Mouse (Mus musculus): ENCODE results near the gene Lmln. TPM values are rescaled to one million over a fixed set of nuclear protein-coding genes. Genes with fewer than 3 reads are reported as not detected.

The Lmln gene
- polyA plus RNA-seq (2014; fragmentation: Illumina TruSeq; extraction: RNeasy Lipid Tissue Mini Kit (QIAGEN cat#74804); ENCODE audit: low read depth, low replicate concordance): 0.61 TPM

GRCm38 (mm10) chr16:33062024-33062681, at the start of gene Lmln:
Gene Lmln (plus strand): TSS chr16:33062521.

DNA sequence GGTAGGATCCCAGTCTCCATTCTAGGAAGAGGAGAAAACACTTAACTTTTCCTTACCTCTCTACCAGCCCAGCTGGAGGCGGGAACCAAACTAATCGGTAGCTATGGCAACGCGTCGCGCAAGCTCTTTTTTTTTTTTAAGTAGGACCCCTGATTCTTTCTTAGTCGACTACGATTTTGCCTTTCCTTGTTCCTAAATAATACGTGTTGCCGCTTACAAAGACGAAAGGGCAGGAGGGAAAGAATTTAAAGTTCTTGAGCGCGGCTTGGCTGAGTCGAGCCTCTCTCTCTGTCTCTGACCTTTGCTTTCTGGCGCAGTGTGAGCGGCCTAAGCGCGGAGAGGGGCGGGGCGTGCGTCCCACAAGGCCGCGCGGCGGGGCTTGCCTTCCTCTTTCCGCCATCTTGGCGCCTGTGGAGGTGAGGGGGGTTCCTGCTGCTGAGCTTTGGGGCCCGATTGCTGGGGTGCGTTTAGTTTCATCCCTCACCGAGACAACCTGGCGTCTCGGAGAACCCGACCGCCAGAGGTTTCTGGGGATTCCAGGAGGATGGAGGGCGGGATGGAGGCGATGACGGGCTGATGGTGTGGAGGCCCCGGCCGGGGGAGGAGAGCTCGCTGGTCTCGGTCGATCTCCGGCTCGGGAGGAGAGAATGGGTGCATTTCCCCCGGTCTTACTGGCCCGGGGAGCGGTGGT, 6.1 kb upstream of the Lmln start, which contains the start of the genes Iqcg and Rpl35a:
Gene Iqcg, minus strand, starts transcription at position 124 of the 691 bp plus-strand sequence.
Gene Rpl35a, plus strand, starts transcription at position 359 of the 691 bp plus-strand sequence.

Other genes with a start within 250 kb of the Lmln start
- 52.0 TPM for gene Fyttd1, start 185.0 kb upstream of the Lmln start, polyA plus RNA-seq (2014; fragmentation: Illumina TruSeq; extraction: RNeasy Lipid Tissue Mini Kit (QIAGEN cat#74804); ENCODE audit: low read depth, low replicate concordance)
- 5.3 TPM for gene Rubcn, start 184.8 kb upstream of the Lmln start, polyA plus RNA-seq (2014; fragmentation: Illumina TruSeq; extraction: RNeasy Lipid Tissue Mini Kit (QIAGEN cat#74804); ENCODE audit: low read depth, low replicate concordance)
- gene Lrch3, start 148.4 kb upstream of the Lmln start, polyA plus RNA-seq (2014; fragmentation: Illumina TruSeq; extraction: RNeasy Lipid Tissue Mini Kit (QIAGEN cat#74804); ENCODE audit: low read depth, low replicate concordance): 7.5 TPM
- gene Iqcg, start 6.3 kb upstream of the Lmln start, polyA plus RNA-seq (2014; fragmentation: Illumina TruSeq; extraction: RNeasy Lipid Tissue Mini Kit (QIAGEN cat#74804); ENCODE audit: low read depth, low replicate concordance): 1.5 TPM
- gene Rpl35a, start 6.1 kb upstream of the Lmln start, polyA plus RNA-seq (2014; fragmentation: Illumina TruSeq; extraction: RNeasy Lipid Tissue Mini Kit (QIAGEN cat#74804); ENCODE audit: low read depth, low replicate concordance): 368 TPM
- 6.1 TPM for gene Osbpl11, start 122.5 kb downstream of the Lmln start, polyA plus RNA-seq (2014; fragmentation: Illumina TruSeq; extraction: RNeasy Lipid Tissue Mini Kit (QIAGEN cat#74804); ENCODE audit: low read depth, low replicate concordance)
- gene Snx4, start 188.9 kb downstream of the Lmln start, polyA plus RNA-seq (2014; fragmentation: Illumina TruSeq; extraction: RNeasy Lipid Tissue Mini Kit (QIAGEN cat#74804); ENCODE audit: low read depth, low replicate concordance): 40.1 TPM